ENCODE assay signal across 8 mouse cellular contexts in genomic region chr8:108748851-108749376, GRCm38 (mm10).
DNase-seq lines count a peak whose midpoint lies in the region; ATAC-seq lines count a peak whose summit lies in the region.

No protein-coding gene starts in this region.

- no peak overlapping the region for H3K4me2 ChIP-seq in forebrain, embryonic 15.5 days (replicated peaks)
- peak overlapping the region; percentile 25; the same call in 1 of the 2 replicates for H3K4me2 ChIP-seq in heart, embryonic 15.5 days
- H3K4me2 ChIP-seq in liver, embryonic 15.5 days = peak overlapping the region; percentile 24; the same call in 1 of the 2 replicates
- no peak overlapping the region for H3K4me2 ChIP-seq in stomach, embryonic 14.5 days (replicated peaks; ENCODE audit: low read depth, low read length)

- peak overlapping the region; percentile 23; the same call in 1 of the 2 replicates for H3K4me3 ChIP-seq in forebrain, embryonic 10.5 days
- H3K4me3 ChIP-seq in forebrain, embryonic 15.5 days = no peak overlapping the region
- H3K4me3 ChIP-seq in heart, embryonic 15.5 days = no peak overlapping the region
- H3K4me3 ChIP-seq in liver, embryonic 15.5 days (replicated peaks) = no peak overlapping the region
- H3K4me3 ChIP-seq in stomach, embryonic 14.5 days (ENCODE audit: low read depth, low read length) = no peak overlapping the region

- H3K9ac ChIP-seq in forebrain, embryonic 15.5 days (replicated peaks) = no peak overlapping the region
- no peak overlapping the region for H3K9ac ChIP-seq in heart, embryonic 15.5 days
- no peak overlapping the region for H3K9ac ChIP-seq in liver, embryonic 15.5 days
- H3K9ac ChIP-seq in stomach, embryonic 14.5 days (replicated peaks; ENCODE audit: low read depth, low read length) = no peak overlapping the region

- under 1% methylated on average over 6 of the region's 6 CpGs for WGBS in forebrain, embryonic 10.5 days
- WGBS in forebrain, embryonic 15.5 days = 4% methylated on average over 6 of the region's 6 CpGs
- WGBS in heart, embryonic 15.5 days = 25% methylated on average over 6 of the region's 6 CpGs
- WGBS in liver, embryonic 15.5 days (ENCODE audit: insufficient replicate concordance) = 12% methylated on average over 6 of the region's 6 CpGs
- 29% methylated on average over 6 of the region's 6 CpGs for WGBS in stomach, embryonic 14.5 days

- ATAC-seq in forebrain, embryonic 15.5 days (replicated peaks) = no peak
- ATAC-seq in heart, embryonic 15.5 days (replicated peaks; ENCODE audit: insufficient number of reproducible peaks, insufficient read depth, low FRiP score, low read depth) = no peak
- ATAC-seq in liver, embryonic 15.5 days (ENCODE audit: insufficient read depth) = peak; percentile 38
- ATAC-seq in stomach, embryonic 14.5 days (ENCODE audit: insufficient number of reproducible peaks, insufficient read depth, low FRiP score, low read depth) = no peak; the same call in 1 of the 2 replicates

- H3K27ac ChIP-seq in forebrain, embryonic 10.5 days = peak overlapping the region; percentile 63
- H3K27ac ChIP-seq in forebrain, embryonic 15.5 days (replicated peaks) = no peak overlapping the region
- peak overlapping the region; percentile 49; the same call in 1 of the 2 replicates for H3K27ac ChIP-seq in heart, embryonic 15.5 days
- H3K27ac ChIP-seq in liver, embryonic 15.5 days (replicated peaks) = peak overlapping the region; percentile 67
- H3K27ac ChIP-seq in stomach, embryonic 14.5 days (ENCODE audit: low read length) = peak overlapping the region; percentile 30; the same call in 1 of the 2 replicates

- H3K9me3 ChIP-seq in forebrain, embryonic 10.5 days = no peaks in the 10 kb centered on the region
- H3K9me3 ChIP-seq in forebrain, embryonic 15.5 days = no peaks in the 10 kb centered on the region
- no peaks in the 10 kb centered on the region for H3K9me3 ChIP-seq in heart, embryonic 15.5 days (replicated peaks)
- H3K9me3 ChIP-seq in liver, embryonic 15.5 days (replicated peaks) = no peaks in the 10 kb centered on the region
- H3K9me3 ChIP-seq in stomach, embryonic 14.5 days (ENCODE audit: control insufficient read depth, low read depth, low read length) = no peaks in the 10 kb centered on the region

- H3K27me3 ChIP-seq in forebrain, embryonic 10.5 days (ENCODE audit: poor library complexity, severe bottlenecking) = peaks cover 85% of the 10 kb centered on the region
- no peaks in the 10 kb centered on the region for H3K27me3 ChIP-seq in forebrain, embryonic 15.5 days
- no peaks in the 10 kb centered on the region for H3K27me3 ChIP-seq in heart, embryonic 15.5 days
- H3K27me3 ChIP-seq in liver, embryonic 15.5 days = no peaks in the 10 kb centered on the region
- no peaks in the 10 kb centered on the region for H3K27me3 ChIP-seq in stomach, embryonic 14.5 days (ENCODE audit: control insufficient read depth, insufficient read depth, low read length)

- DNase-seq in forebrain, embryonic 10.5 days (ENCODE audit: extremely low spot score, low spot score) = peak; percentile 58
- DNase-seq in right cerebral cortex, postnatal 14 days = peak; percentile 31
- DNase-seq in right cerebral cortex, postnatal 4 days = no peak
- no peak for DNase-seq in testis, postnatal 14 days (ENCODE audit: low spot score)

- no peaks in the 10 kb centered on the region; the same call in 1 of the 2 replicates for H3K36me3 ChIP-seq in forebrain, embryonic 10.5 days (replicated peaks)
- H3K36me3 ChIP-seq in forebrain, embryonic 15.5 days = no peaks in the 10 kb centered on the region
- no peaks in the 10 kb centered on the region for H3K36me3 ChIP-seq in heart, embryonic 15.5 days
- no peaks in the 10 kb centered on the region for H3K36me3 ChIP-seq in liver, embryonic 15.5 days (replicated peaks)
- H3K36me3 ChIP-seq in stomach, embryonic 14.5 days (ENCODE audit: control insufficient read depth, insufficient read depth, low read length) = no peaks in the 10 kb centered on the region

- peaks cover 57% of the 10 kb centered on the region for H3K4me1 ChIP-seq in forebrain, embryonic 10.5 days
- H3K4me1 ChIP-seq in forebrain, embryonic 15.5 days = peaks cover 8% of the 10 kb centered on the region
- peaks cover 33% of the 10 kb centered on the region for H3K4me1 ChIP-seq in heart, embryonic 15.5 days (replicated peaks)
- peaks cover 26% of the 10 kb centered on the region for H3K4me1 ChIP-seq in liver, embryonic 15.5 days (replicated peaks)
- H3K4me1 ChIP-seq in stomach, embryonic 14.5 days (ENCODE audit: control insufficient read depth, insufficient read depth, low read length) = peaks cover 34% of the 10 kb centered on the region

Comparison
In these comparisons a context has a peak if more than half of its experiments do, and no peak if none do; other contexts are left out.
1. DNase-seq: peak in forebrain, embryonic 10.5 days (single experiment) and right cerebral cortex, postnatal 14 days (single experiment); none in right cerebral cortex, postnatal 4 days (single experiment) and testis, postnatal 14 days (single experiment).
2. H3K4me2 ChIP-seq: peak in heart, embryonic 15.5 days (single experiment) and liver, embryonic 15.5 days (single experiment); none in forebrain, embryonic 15.5 days (single experiment) and stomach, embryonic 14.5 days (single experiment).